Mouse (Mus musculus) heart, embryonic 13.5 days (tissue): ENCODE data around the gene Pde4dip. TPM values are rescaled to one million over a fixed set of nuclear protein-coding genes. Genes with fewer than 3 reads are reported as not detected.

ENCODE experiments used
- ATAC-seq: fragments of 200-750 bp; cut with Nextera tagmentation; 2 replicates; pipeline ENCODE4 v1.8.0; 2017; ENCODE audit warnings: moderate TSS enrichment; ENCODE audit not compliant: insufficient number of reproducible peaks, low FRiP score, low TSS enrichment; ENCODE audit errors: extremely low read depth
- H3K27ac ChIP-seq: fragments of 300-500 bp; sonication (generic); replicated peaks from 2 replicates; pipeline ENCODE4 v1.5.1; 2015; ENCODE audit warnings: moderate library complexity, mild to moderate bottlenecking, inconsistent platforms
- H3K27me3 ChIP-seq: fragments of 300-500 bp; sonication (generic); replicated peaks from 2 replicates; pipeline ENCODE4 v1.6.1; 2015; ENCODE audit warnings: mild to moderate bottlenecking, inconsistent platforms
- H3K36me3 ChIP-seq: fragments of 300-500 bp; sonication (generic); 2 replicates; pipeline ENCODE4 v1.6.1; 2015; ENCODE audit warnings: mild to moderate bottlenecking, inconsistent platforms
- H3K4me1 ChIP-seq: fragments of 300-500 bp; sonication (generic); 2 replicates; pipeline ENCODE4 v1.6.1; 2015; ENCODE audit warnings: inconsistent platforms
- H3K4me2 ChIP-seq: fragments of 300-500 bp; sonication (generic); 2 replicates; pipeline ENCODE4 v1.6.1; 2015; ENCODE audit warnings: inconsistent platforms, mild to moderate bottlenecking, moderate library complexity
- H3K4me3 ChIP-seq: fragments of 300-500 bp; sonication (generic); 2 replicates; pipeline ENCODE4 v1.5.1; 2015; ENCODE audit warnings: moderate library complexity, mild to moderate bottlenecking, inconsistent platforms
- H3K9ac ChIP-seq: fragments of 300-500 bp; sonication (generic); 2 replicates; pipeline ENCODE4 v1.6.1; 2015; ENCODE audit warnings: inconsistent platforms, mild to moderate bottlenecking, moderate library complexity
- H3K9me3 ChIP-seq: fragments of 300-500 bp; sonication (generic); 2 replicates; pipeline ENCODE4 v1.6.1; 2016; ENCODE audit warnings: inconsistent platforms
- WGBS: fragments of 180-500 bp; shearing (Covaris S2); methylation state at CpG from one replicate; pipeline ENCODE4 v1.1.7; 2015; ENCODE audit warnings: mixed read lengths; 5-methylcytosine and 5-hydroxymethylcytosine counted together
- polyA plus RNA-seq: library from polyadenylated mRNA; unstranded; fragments of >200 nt; fragmentation: Nextera tagmentation; extraction: Ambion mirVana; gene quantifications from 2 replicates; pipeline ENCODE4 v1.2.1, GENCODE M21; 2015

The Pde4dip gene
- 68.2 and 74.9 TPM in 2 replicates for polyA plus RNA-seq

DNA sequence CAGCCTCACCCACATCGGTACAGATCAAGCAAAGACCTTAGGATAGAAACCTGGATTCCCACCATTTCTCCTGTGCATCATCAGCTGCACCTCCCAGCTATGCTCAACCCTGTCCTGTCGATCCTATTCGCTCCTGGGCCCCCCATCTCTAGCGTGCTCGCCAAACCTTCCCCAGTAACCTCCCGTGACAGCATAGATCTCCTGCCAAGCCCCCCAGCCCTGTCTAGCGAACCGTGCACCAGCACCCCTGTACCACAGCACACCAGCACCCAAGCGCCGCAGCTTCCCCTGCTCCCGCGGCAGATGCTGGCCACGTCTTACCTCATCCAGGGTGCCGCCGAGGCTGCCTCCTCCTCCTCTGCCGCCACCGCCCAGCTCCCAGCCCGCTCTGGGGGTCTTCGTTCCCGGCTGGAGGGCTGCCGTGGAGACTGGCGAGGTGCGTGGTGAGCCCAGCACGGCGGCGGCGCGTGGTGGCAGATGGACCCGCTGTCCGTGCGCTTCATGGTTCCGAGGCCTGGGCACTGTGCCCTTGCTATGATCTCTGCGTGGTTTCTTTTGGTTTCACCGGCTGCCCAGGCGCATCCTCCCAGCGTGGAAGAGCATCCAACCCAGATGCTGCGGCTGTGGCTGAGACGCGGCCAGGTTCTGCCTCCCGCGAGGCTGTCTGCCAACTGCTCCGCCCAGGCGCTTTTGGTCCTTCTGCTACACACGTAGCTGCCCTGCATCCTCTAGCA is at the start of gene Pde4dip:
Gene Pde4dip (minus strand): TSS at position 540 of the 734 bp plus-strand sequence.
- peak within 1 kb of the TSS; percentile 73 for H3K9ac ChIP-seq
- H3K9me3 ChIP-seq = no peaks in the 10 kb centered on the region
- H3K4me1 ChIP-seq = peaks cover 8% of the 10 kb centered on the region
- 2% methylated on average over 44 of the region's 44 CpGs for WGBS
- H3K27ac ChIP-seq = no peak within 1 kb of the TSS
- H3K27me3 ChIP-seq = peaks cover 65% of the 10 kb centered on the region
- H3K4me3 ChIP-seq = peak within 1 kb of the TSS; percentile 57
- ATAC-seq = no peak
- no peaks in the 10 kb centered on the region for H3K36me3 ChIP-seq
- H3K4me2 ChIP-seq = peak within 1 kb of the TSS; percentile 94

GRCm38 (mm10) chr3:97937945-97938266 is 49.4 kb upstream of the Pde4dip start:
- no peak overlapping the region for H3K4me2 ChIP-seq
- peaks cover 8% of the 10 kb centered on the region; the same call in 1 of the 2 replicates for H3K27me3 ChIP-seq
- no peak overlapping the region for H3K9ac ChIP-seq
- no peak for ATAC-seq
- H3K27ac ChIP-seq = no peak overlapping the region
- H3K9me3 ChIP-seq = peaks cover 3% of the 10 kb centered on the region; the same call in 1 of the 2 replicates
- peaks cover 56% of the 10 kb centered on the region for H3K4me1 ChIP-seq
- no peaks in the 10 kb centered on the region for H3K36me3 ChIP-seq
- WGBS = 74% methylated on average over 6 of the region's 6 CpGs
- H3K4me3 ChIP-seq = no peak overlapping the region

DNA sequence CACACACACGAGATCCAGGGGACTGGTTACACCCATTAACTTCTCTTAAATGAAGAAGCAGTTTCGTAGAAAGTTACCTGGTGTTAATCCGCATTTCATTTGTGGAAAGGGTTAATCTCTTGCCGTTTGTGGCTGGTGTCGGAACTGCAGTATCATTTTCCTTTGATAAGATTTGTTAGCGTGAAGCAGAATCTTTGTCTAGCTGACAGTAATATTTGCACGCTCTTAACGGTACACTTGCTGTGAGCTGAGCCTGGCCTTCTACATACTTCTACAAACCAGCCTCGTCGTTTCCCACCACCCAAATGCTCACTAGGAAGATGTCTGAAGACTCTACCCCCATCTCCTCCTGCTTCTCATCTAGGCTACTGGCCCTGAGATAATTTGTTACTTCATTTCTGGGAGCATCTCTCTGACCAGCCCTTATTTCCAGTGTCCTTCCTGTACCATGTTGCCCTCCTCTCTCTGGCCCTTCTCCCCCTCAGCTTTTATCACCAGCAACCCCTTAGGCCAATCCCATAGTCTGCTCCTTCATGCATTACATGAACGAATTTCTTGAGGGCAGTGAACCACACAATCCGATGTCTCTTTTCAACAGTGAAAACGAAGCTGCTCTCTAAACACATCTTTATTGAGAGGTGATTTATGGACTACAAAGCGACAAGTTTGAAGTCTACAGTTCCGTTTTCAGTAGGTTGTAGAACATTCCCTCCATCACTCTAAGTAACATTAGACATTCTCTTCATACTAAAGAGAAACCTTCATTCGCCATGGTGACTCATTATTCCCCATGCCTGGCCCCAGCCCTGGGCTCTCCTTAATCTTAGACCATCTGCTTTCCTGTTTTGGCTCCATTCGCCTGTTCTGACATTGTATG is 48.8 kb upstream of the Pde4dip start:
- no peak for ATAC-seq
- H3K27me3 ChIP-seq = peaks cover 11% of the 10 kb centered on the region; the same call in 1 of the 2 replicates
- H3K36me3 ChIP-seq = no peaks in the 10 kb centered on the region
- H3K4me1 ChIP-seq = peaks cover 57% of the 10 kb centered on the region
- no peak overlapping the region for H3K9ac ChIP-seq
- WGBS = 48% methylated on average over 17 of the region's 17 CpGs
- H3K4me3 ChIP-seq = no peak overlapping the region
- H3K9me3 ChIP-seq = peaks cover 3% of the 10 kb centered on the region; the same call in 1 of the 2 replicates
- no peak overlapping the region for H3K27ac ChIP-seq
- no peak overlapping the region for H3K4me2 ChIP-seq

DNA sequence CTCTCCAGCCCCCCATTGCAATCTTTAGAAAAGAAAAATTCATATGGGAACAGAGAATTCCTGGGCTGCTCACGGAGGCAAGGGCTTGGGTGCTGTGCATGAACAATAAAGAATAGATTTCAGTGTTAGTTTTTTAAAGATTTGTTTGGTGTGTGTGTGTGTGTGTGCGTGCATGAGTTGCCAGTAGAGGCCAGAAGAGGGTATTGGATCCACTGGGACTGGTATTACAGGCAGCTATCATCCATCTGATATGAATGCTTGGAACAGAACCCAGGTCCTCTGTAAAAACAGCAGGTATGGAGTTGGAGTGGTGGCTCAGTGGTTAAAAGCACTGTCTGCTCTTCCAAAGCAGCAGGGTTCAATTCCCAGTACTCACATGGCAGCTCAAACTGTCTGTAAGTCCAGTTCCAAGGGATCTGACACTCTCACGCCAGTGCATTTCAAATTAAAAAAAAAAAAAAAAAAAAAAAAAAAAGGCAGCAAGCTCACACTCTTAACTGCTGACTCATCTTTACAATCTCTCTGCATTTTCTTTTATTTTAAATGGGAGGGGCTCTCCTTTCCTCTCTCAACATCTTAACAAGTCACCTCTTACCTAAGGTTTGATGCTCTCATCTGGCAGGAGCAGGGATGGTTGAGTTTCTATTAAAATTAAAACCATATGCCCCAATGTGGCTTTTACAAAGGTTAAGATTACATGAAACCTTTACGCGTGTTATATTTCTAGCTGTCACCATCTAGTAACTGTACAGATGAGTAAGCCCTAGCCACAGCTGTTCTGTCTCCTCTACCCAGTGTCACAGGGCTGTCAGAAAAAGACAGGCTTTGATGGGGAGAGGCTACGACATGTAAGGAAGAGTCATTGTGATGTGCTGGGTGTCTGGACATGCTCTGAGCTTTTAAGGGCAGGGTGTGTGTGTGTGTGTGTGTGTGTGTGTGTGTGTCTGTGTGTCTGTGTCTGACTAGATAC is 46.1 kb upstream of the Pde4dip start:
- H3K27me3 ChIP-seq = peaks cover 14% of the 10 kb centered on the region
- peaks cover 3% of the 10 kb centered on the region; the same call in 1 of the 2 replicates for H3K9me3 ChIP-seq
- WGBS = 79% methylated on average over 6 of the region's 6 CpGs
- no peak for ATAC-seq
- no peak overlapping the region for H3K27ac ChIP-seq
- H3K4me3 ChIP-seq = no peak overlapping the region
- H3K9ac ChIP-seq = no peak overlapping the region
- no peaks in the 10 kb centered on the region for H3K36me3 ChIP-seq
- H3K4me1 ChIP-seq = peaks cover 55% of the 10 kb centered on the region
- H3K4me2 ChIP-seq = no peak overlapping the region

DNA sequence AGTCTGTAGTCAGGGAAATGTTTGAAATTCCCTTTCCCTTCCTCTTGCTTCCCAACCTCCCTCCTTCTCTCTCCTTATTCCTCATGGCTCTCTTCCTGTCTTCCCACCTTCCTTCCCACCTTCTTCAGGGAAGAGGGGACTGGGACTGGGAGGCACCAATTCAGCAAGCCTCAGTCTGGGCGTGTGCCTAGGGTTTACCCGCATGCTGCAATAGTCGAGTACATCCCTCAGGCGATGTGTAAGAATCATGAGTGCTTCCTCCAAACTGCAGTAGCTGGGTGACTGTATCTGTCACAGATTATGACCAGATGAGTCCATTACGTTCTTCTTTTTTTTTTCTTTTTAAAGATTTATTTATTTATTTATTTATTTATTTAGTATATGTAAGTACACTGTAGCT is 45.3 kb upstream of the Pde4dip start:
- H3K4me2 ChIP-seq = no peak overlapping the region
- 74% methylated on average over 5 of the region's 5 CpGs for WGBS
- ATAC-seq = no peak
- no peaks in the 10 kb centered on the region for H3K36me3 ChIP-seq
- peaks cover 3% of the 10 kb centered on the region; the same call in 1 of the 2 replicates for H3K9me3 ChIP-seq
- no peak overlapping the region for H3K4me3 ChIP-seq
- H3K27me3 ChIP-seq = peaks cover 14% of the 10 kb centered on the region
- H3K27ac ChIP-seq = no peak overlapping the region
- H3K4me1 ChIP-seq = peaks cover 55% of the 10 kb centered on the region
- no peak overlapping the region for H3K9ac ChIP-seq

GRCm38 (mm10) chr3:97933251-97933650 is 44.7 kb upstream of the Pde4dip start:
- no peak overlapping the region for H3K4me3 ChIP-seq
- WGBS = 26% methylated on average over 6 of the region's 6 CpGs
- peaks cover 55% of the 10 kb centered on the region for H3K4me1 ChIP-seq
- ATAC-seq = no peak
- no peak overlapping the region for H3K27ac ChIP-seq
- H3K4me2 ChIP-seq = peak overlapping the region; percentile 62
- no peaks in the 10 kb centered on the region for H3K36me3 ChIP-seq
- 0 out of 2 replicates have a peak overlapping the region, but pooled peaks have one; percentile 8 for H3K9ac ChIP-seq
- H3K9me3 ChIP-seq = peaks cover 3% of the 10 kb centered on the region; the same call in 1 of the 2 replicates
- H3K27me3 ChIP-seq = peaks cover 14% of the 10 kb centered on the region

GRCm38 (mm10) chr3:97932771-97933170 is 44.3 kb upstream of the Pde4dip start:
- no peak overlapping the region for H3K4me3 ChIP-seq
- H3K9me3 ChIP-seq = peaks cover 3% of the 10 kb centered on the region; the same call in 1 of the 2 replicates
- no peaks in the 10 kb centered on the region for H3K36me3 ChIP-seq
- 39% methylated on average over 11 of the region's 11 CpGs for WGBS
- H3K27ac ChIP-seq = no peak overlapping the region
- peak overlapping the region; percentile 62 for H3K4me2 ChIP-seq
- no peak for ATAC-seq
- peak overlapping the region; percentile 19; the same call in 1 of the 2 replicates for H3K9ac ChIP-seq
- H3K27me3 ChIP-seq = peaks cover 14% of the 10 kb centered on the region
- peaks cover 55% of the 10 kb centered on the region for H3K4me1 ChIP-seq

DNA sequence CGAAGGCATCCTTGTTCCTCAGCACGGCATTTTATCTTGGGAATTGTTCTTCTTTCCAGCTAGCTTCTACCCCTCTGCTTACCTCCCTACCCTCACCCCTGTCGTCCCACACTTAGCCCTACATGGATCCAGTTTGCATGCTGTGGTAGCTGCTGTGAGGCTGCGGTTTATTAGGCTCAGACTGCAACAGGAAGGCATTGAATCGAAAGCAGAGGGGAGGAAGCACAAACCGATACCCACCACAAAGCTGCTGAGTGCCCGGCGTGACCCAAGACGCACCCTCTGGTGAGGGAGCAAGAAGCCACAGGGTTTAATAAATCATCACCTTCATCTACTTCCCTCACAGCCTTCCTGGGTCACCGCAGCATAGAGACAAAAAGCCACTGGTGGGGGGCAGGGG is 43.6 kb upstream of the Pde4dip start:
- WGBS = 17% methylated on average over 10 of the region's 10 CpGs
- Histone ChIP-seq H3K36me3 (no peaks in the 10 kb centered on the region), H3K9ac (peak overlapping the region; percentile 72), H3K27ac (no peak overlapping the region), H3K27me3 (peaks cover 14% of the 10 kb centered on the region), H3K9me3 (peaks cover 3% of the 10 kb centered on the region; the same call in 1 of the 2 replicates), H3K4me1 (peaks cover 50% of the 10 kb centered on the region), H3K4me2 (peak overlapping the region; percentile 62), H3K4me3 (peak overlapping the region; percentile 38)
- no peak for ATAC-seq

GRCm38 (mm10) chr3:97931310-97931885 is 42.9 kb upstream of the Pde4dip start:
- 63% methylated on average over 7 of the region's 7 CpGs for WGBS
- Histone ChIP-seq H3K4me2 (0 out of 2 replicates have a peak overlapping the region, but pooled peaks have one; percentile 62), H3K9ac (peak overlapping the region; percentile 72), H3K4me3 (no peak overlapping the region), H3K9me3 (peaks cover 3% of the 10 kb centered on the region; the same call in 1 of the 2 replicates), H3K36me3 (no peaks in the 10 kb centered on the region), H3K27ac (no peak overlapping the region), H3K27me3 (peaks cover 14% of the 10 kb centered on the region), H3K4me1 (peaks cover 52% of the 10 kb centered on the region)
- ATAC-seq = no peak

- no peak overlapping the region for H3K4me3 ChIP-seq
- no peak for ATAC-seq
- H3K27me3 ChIP-seq = peaks cover 14% of the 10 kb centered on the region
- 65% methylated on average over 8 of the region's 8 CpGs for WGBS
- no peak overlapping the region for H3K4me2 ChIP-seq
- H3K9me3 ChIP-seq = peaks cover 3% of the 10 kb centered on the region; the same call in 1 of the 2 replicates
- H3K4me1 ChIP-seq = peaks cover 52% of the 10 kb centered on the region
- H3K9ac ChIP-seq = no peak overlapping the region
- H3K36me3 ChIP-seq = no peaks in the 10 kb centered on the region
- H3K27ac ChIP-seq = no peak overlapping the region
Observed at GRCm38 (mm10) chr3:97930787-97931158, 42.3 kb upstream of the Pde4dip start.
